Mouse (Mus musculus) lung, adult 10 weeks (tissue): ENCODE data around the gene Adgrg4. TPM values are rescaled to one million over a fixed set of nuclear protein-coding genes. Genes with fewer than 3 reads are reported as not detected.

Experiments used
- polyA plus RNA-seq: library from polyadenylated mRNA; stranded (reverse); fragments of 350-450 nt; fragmentation: Illumina TruSeq; extraction: RNeasy Lipid Tissue Mini Kit (QIAGEN cat#74804); gene quantifications from one replicate; pipeline ENCODE4 v1.2.3, GENCODE M21; 2014; ENCODE audit warnings: low read depth, low replicate concordance; ENCODE audit not compliant: insufficient read depth

The Adgrg4 gene
- not detected for polyA plus RNA-seq

DNA sequence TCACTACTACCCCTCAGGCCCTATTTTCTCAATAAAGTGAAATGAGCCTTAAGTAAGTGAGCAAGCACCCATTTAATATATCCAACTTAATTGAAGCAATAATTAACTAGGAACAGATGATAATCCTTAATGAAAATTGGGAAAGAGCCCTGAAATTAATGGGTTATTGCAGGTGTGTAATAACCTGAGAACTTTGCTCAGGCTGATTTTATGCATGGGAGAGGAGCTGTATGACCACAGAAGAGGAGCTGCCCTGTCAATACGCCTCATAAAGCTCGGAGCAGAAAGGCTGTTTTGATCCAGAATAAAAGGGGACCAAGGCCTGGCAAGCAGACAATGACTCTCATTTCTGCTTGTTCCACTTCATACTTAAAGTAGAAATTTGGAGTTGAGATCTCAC is at the start of gene Adgrg4:
TSS of gene Adgrg4 (plus strand) at position 301 of the 400 bp plus-strand sequence.

DNA sequence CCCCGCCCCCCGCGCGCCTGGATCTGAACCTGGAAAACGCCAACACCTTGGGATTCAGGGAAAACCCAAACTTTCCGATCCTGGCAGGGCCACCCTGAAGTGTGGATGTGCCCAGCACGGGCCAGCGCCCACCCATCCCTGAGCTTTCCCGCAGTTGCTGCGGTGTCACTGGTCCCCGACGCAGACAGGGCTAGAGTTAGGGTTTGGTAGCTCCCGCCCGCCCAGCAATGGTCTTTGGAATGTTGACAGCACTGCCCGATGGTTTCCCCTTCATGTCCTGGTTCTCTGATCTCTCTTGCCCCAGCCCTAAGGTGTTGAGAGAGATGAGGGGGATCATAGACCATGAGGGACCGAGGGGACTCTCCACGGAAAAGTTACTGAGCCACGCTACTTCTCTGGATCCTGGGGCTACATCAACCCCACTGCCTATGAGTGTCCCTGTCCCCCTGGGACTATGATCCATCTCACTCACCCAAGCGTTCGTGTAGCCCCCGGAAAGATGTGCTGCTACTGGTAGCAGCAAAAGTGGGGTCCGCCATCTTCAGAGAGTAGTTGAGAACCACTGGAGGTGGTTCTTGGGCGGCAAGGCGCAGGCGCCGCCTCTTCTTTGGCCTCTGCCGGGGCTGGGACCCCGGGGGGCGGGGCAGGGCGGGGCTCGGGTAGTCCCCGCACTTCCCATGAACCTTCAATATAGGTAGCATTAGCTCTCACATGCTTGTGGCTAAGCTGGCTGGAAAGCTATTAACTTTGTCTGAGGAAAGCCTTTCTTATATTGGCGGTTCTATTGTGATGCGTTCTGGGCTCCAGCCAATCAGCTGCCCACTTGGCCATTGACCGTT is 48.0 kb upstream of the Adgrg4 start, which contains the start of gene Map7d3:
TSS of gene Map7d3 (minus strand) at position 562 of the 839 bp plus-strand sequence.

GRCm38 (mm10) chrX:57042774-57043173 is 172.8 kb downstream of the Adgrg4 start, which contains the start of gene Brs3:
Gene Brs3 (plus strand): TSS chrX:57043074.

Other genes starting within 250 kb of the Adgrg4 start
- 378 TPM for gene Fhl1, start 138.4 kb upstream of the Adgrg4 start, polyA plus RNA-seq
- 0.38 TPM for gene Map7d3, start 47.8 kb upstream of the Adgrg4 start, polyA plus RNA-seq
- gene Brs3, start 172.9 kb downstream of the Adgrg4 start, polyA plus RNA-seq = not detected
- 24.2 TPM for gene Htatsf1, start 183.4 kb downstream of the Adgrg4 start, polyA plus RNA-seq
- not detected for gene Vgll1, start 217.9 kb downstream of the Adgrg4 start, polyA plus RNA-seq